Mouse (Mus musculus): ENCODE measurements around the gene Axin2.

The Axin2 gene

DNA sequence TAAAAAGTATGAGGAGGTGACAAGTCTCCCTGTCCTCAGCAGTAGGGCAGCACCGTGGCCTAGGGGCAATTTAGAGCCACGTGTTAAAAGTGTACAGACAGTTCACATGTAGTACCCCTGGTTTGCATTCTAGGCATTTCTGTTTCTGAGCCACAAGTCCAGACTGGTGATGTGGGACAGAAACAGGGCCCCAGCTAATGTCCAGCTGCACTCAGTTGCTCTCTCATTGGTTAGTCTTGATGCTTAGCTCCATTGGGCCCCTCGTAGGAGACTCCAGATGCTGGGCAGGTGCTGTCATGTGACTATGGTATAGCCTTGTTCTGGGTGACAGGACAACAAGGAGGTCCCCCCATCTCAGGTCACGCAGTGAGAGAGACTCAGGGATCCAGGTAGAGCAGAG is 9.0 kb downstream of the Axin2 start:
- DNase-seq (ENCODE audit: low read depth), result no peak

- DNase-seq (ENCODE audit: low read depth), result no peak
Observed at GRCm38 (mm10) chr11:108929700-108930099, 9.6 kb downstream of the Axin2 start.

DNA sequence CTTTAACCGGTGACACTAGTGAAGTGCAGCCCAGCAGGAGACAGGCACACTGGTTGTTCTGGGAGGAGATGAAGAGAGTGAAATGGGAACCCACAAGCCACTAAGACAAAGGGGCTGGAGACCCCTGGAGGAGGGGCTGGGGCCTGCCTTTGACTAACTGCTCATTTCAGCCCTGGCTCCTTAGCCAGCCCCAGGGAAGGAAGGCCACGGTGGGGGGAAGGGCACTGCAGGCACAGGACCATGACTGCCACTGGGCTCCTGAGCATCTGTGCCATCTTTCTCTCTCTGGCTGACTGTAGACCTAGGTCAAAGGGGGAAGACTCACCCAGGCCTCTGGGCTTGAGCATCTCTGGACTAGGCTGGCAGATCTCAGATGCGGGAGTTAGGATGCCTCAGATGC is 10.5 kb downstream of the Axin2 start:
- no peak for DNase-seq (ENCODE audit: low read depth)

DNA sequence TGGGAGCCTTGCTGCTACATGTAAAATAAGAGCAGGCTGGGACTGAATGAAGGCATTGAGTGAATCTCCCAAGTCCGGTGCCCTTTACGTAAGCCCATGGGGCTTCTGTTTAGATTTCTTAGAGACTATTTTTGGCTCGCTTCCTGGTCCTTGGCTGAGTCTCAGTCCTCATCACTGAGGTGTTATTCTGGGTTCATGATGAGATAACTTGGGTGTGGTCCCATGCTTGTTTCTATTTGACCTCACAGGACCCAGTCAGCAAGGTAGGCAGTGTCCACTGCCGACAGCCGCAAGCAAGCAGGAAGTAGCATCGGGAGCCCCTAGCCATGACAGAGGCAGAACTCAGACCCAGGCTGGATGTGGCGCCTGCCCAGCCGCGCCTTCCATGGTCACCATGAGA is 13.7 kb downstream of the Axin2 start:
- no peak for DNase-seq (ENCODE audit: low read depth)

DNA sequence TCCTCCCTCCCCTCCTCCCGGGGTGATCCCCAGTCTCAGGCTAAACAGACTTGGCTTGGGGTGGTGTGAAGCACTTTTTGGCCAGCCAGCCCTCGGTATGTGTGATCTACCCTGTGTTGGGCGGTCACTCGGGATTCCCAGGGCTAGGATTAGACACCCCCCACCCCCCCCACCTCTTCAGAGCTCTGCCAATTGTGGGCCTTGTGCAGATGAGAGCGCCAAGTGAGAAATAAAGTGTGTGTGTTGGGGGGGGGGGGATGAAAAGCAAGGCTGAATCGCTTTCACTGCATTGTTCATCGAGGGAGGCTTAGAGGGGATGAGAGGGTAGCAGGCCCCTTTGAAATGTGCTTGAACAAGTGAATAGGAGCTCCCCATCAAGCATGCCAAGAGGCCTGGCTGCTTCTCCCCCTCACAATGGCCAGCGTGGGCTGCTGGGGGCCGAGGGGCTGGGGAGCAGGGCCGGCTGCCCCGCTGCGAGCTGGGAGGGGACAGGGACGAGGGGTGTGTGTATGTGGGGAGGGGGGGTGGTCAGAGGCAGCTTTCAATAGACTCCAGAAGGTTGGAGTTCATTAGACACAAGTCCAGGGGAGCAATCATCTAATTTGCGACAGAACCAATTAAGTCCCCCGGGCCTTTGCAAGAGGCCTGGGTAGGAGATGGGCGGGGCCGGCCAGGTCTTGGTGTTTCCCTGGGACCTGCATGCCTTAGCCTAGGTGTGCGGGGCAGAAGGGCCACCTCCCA is 15.1 kb downstream of the Axin2 start:
- no peak for DNase-seq (ENCODE audit: low read depth)

- no peak for DNase-seq (ENCODE audit: low read depth)
Observed at GRCm38 (mm10) chr11:108936016-108936792, 16.1 kb downstream of the Axin2 start.

DNA sequence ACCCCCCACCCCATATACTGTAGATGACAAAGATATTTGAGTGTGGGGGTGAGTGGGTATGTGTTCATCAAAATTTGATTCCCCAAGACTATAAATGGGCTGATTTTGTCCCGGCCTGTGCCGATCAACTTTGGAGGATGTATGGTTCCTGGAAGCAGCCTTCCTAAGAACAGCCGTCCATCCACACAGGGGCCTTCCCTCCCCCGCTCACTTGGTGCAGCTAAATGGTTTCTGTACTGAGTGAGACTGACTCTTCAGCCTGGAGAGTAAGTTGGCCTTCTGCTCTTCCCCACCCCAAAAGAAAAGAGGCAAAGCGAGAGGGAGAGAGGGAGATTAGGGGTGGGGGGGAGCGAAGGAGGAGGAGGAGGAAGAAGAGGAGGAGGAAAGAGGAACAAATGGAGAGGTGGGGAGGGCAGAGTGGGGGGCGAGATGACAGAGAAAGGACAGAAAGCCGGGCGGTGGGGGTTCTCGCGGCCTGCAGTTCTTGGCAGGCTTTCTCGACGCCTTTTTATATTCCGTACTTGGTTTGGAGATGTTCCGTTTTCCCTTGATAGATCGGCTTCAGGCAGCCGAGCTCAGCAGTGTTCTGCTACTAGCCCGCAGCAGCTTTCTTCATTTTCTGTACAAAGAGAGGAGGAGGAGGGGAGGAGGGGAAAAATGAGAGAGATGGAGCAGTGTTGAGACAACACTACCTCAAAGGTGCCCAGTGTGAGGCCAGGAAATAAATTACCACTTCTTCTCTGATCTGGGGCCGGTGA is 20.7 kb downstream of the Axin2 start:
- no peak for DNase-seq (ENCODE audit: low read depth)

DNA sequence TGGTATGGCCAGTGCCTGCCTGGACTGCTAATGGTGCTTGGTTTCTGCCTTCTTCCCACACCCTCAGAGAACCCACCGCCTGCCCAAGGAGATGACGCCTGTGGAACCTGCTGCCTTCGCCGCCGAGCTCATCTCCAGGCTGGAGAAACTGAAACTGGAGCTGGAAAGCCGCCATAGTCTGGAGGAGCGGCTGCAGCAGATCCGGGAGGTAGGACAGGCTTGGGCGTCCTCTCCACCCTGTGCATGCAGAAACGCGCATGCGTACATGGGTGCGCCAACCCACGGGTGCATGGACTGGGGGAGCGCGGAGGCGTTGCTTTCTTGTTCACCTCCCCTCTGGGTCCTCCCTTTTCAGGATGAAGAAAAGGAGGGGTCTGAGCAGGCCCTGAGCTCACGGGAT is 21.7 kb downstream of the Axin2 start:
- DNase-seq (ENCODE audit: low read depth), result no peak

DNA sequence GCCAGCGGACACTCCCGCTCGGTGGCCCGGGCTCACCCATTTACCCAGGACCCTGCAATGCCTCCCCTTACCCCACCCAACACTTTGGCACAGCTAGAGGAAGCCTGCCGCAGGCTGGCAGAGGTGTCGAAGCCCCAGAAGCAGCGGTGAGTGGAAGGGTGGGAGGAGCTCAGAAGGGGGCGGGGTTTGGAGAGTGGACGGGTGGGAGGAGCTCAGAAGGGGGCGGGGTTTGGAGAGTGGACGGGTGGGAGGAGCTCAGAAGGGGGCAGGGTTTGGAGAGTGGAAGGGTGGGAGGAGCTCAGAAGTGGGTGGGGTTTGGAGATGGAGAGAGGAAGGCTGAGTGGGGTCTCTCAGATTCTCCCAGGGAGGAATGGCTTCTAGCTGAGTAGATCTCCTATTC is 23.6 kb downstream of the Axin2 start:
- no peak for DNase-seq (ENCODE audit: low read depth)

- DNase-seq (ENCODE audit: low read depth), result no peak
Observed at GRCm38 (mm10) chr11:108945666-108946065, 25.5 kb downstream of the Axin2 start.

DNA sequence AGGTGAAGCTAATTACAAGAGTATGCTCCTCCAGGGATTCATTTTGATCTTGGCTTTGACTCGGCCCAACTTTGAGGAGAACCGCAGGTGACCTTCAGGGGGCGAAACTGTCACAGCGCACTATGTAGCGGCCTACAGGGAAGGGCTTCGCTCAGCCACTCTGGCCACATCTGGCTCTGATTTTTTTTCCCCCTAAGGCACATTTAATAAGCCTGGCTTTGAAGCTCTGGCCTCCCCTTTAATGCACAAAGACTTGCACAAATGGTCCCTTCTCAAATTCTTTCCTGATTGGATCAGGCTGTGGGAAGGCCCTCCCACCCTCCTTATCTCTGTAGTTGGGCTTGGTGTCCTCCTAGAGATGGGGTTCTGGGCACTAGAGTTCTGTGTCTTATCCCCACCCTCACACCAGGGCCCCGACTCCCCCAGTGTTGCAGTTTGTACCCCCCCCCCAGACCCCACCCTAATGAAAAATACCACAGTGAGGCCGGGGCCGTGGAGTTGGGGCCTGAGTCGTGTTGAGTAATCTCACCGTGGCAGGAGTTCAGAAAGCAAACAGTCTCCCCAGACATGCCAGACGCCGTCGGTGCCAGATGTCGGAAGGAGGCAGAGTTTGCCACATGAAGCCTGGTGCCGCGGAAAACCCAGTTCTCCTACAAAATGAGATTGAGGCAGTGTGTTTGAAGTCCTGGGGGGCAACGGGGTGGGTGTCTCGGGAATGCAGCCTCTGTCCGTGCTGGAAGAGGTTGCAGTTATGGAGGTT is 27.5 kb downstream of the Axin2 start:
- no peak for DNase-seq (ENCODE audit: low read depth)

GRCm38 (mm10) chr11:108948501-108948900 is 28.4 kb downstream of the Axin2 start:
- no peak for DNase-seq (ENCODE audit: low read depth)

DNA sequence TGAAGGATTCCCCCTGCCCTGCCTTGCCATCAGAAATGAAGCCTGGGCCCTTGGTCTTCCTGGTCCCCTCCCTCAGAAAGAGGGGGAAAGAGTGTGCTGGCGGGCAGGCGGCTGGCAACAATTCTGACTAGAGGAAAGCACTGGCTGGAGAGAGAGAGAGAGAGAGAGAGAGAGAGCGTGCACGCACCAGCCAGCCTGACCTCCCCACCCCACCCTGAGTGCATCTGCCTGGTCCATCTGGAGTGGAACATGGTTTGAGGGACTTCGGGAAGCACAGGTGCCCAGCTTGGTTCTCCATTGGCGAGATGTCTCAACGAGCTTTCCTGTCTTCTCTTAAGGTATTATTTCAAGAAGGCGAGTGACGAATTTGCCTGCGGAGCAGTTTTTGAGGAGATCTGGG is 28.8 kb downstream of the Axin2 start:
- no peak for DNase-seq (ENCODE audit: low read depth)

DNA sequence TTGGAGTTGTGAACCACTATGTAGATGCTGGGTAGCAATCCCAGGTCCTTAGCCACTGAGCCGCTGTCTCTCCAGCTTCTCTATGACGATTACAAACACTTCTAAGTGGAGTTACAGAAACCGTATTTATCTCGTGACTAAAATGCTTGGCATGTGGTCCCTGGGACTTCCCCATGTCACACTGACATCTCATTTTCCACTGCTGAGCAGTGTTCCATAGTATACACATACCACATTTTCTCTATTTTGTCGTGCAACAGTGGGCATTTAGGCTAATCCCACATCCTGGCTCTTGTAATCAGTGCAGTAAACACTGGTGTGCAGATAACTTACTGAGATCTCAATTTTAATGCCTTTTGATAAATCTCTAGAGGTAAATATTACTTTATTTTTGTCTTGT is 32.2 kb downstream of the Axin2 start:
- no peak for DNase-seq (ENCODE audit: low read depth)

DNA sequence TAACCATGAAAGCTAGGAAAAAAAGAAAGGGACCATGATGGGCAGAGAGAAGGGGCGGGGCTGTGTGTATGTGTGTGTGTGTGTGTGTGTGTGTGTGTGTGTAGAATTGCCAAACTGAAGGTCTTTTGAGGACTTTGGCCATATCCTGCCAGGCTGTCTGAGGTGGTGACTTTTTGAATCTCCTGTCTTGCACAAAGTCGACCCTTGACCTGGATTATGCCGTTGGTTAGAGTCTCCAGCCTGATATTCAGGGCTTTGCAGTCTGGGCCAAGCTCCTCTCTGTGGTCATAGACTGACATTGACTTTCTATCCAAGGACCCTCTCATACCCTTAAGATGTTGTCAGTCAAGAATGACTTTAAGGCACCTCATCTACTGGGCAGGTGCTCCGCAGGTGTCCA is 35.8 kb downstream of the Axin2 start:
- no peak for DNase-seq (ENCODE audit: low read depth)

GRCm38 (mm10) chr11:108958349-108958748 is 38.2 kb downstream of the Axin2 start:
- no peak for DNase-seq (ENCODE audit: low read depth)

DNA sequence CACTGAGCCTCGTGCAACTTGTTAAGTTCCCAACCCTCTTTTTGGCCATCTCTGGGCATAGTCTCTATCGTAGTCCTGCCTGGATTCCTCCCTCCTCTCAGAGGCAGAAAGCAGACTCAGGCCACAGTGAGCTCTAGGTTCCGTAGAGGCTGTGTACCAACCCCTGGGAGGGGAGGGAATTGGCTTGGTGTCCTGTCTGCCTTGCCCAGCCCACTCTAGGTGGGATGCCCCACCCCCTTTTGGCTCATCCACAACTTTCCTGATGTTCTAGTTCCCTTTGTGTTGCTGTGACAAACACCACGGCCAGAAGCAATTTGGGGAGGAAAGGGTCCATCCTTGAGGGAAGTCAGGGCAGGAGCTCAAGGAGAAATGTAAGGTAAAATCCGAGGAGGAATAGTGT is 39.0 kb downstream of the Axin2 start:
- no peak for DNase-seq (ENCODE audit: low read depth)

- DNase-seq (ENCODE audit: low read depth), result no peak
Observed at GRCm38 (mm10) chr11:108961651-108962065, 41.5 kb downstream of the Axin2 start.

GRCm38 (mm10) chr11:108963476-108964232 is 43.5 kb downstream of the Axin2 start:
- no peak for DNase-seq (ENCODE audit: low read depth)

- no peak for DNase-seq (ENCODE audit: low read depth)
Observed at GRCm38 (mm10) chr11:108965740-108966139, 45.6 kb downstream of the Axin2 start.

GRCm38 (mm10) chr11:108973459-108973858 is 53.3 kb downstream of the Axin2 start:
- no peak for DNase-seq (ENCODE audit: low read depth)

Measured in c-Kit-positive CD71-positive TER-119-negative erythroid progenitor cells, embryonic 14.5 days (primary cell).